Mouse (Mus musculus) stomach, embryonic 16.5 days (tissue): ENCODE measurements around the gene Pkig. TPM values are rescaled to one million over a fixed set of nuclear protein-coding genes. Genes with fewer than 3 reads are reported as not detected.

ENCODE experiments used
- ATAC-seq: fragments of 200-750 bp; cut with Nextera tagmentation; 2 replicates; pipeline ENCODE4 v1.8.0; 2017; ENCODE audit warnings: moderate number of reproducible peaks, moderate TSS enrichment; ENCODE audit not compliant: insufficient read depth, low FRiP score
- H3K27ac ChIP-seq: fragments of 300-500 bp; sonication (generic); 2 replicates; pipeline ENCODE4 v1.5.1; 2014; ENCODE audit warnings: low read length
- H3K27me3 ChIP-seq: fragments of 300-500 bp; sonication (generic); 2 replicates; pipeline ENCODE4 v1.6.1; 2014; ENCODE audit warnings: low read length, control low read depth, mixed read lengths; ENCODE audit not compliant: control insufficient read depth, insufficient read depth
- H3K36me3 ChIP-seq: fragments of 300-500 bp; sonication (generic); 2 replicates; pipeline ENCODE4 v1.6.1; 2014; ENCODE audit warnings: low read length; ENCODE audit not compliant: control insufficient read depth, insufficient read depth
- H3K4me1 ChIP-seq: fragments of 300-500 bp; sonication (generic); 2 replicates; pipeline ENCODE4 v1.6.1; 2014; ENCODE audit warnings: low read length, control low read depth, mixed read lengths; ENCODE audit not compliant: control insufficient read depth, insufficient read depth
- H3K4me2 ChIP-seq: fragments of 300-500 bp; sonication (generic); 2 replicates; pipeline ENCODE4 v1.6.1; 2014; ENCODE audit warnings: low read depth, low read length, mixed read lengths
- H3K4me3 ChIP-seq: fragments of 300-500 bp; sonication (generic); replicated peaks from 2 replicates; pipeline ENCODE4 v1.5.1; 2014; ENCODE audit warnings: mild to moderate bottlenecking, low read length
- H3K9ac ChIP-seq: fragments of 300-500 bp; sonication (generic); 2 replicates; pipeline ENCODE4 v1.6.1; 2014; ENCODE audit warnings: low read length
- H3K9me3 ChIP-seq: fragments of 300-500 bp; sonication (generic); replicated peaks from 2 replicates; pipeline ENCODE4 v1.6.1; 2016; ENCODE audit warnings: low read length, control low read depth; ENCODE audit not compliant: control insufficient read depth
- WGBS: fragments of 180-500 bp; shearing (Covaris S2); extraction: QIAGEN DNeasy Blood & Tissue Kit; methylation state at CpG from one replicate; pipeline ENCODE4 v1.1.7; 2014; 5-methylcytosine and 5-hydroxymethylcytosine counted together
- polyA plus RNA-seq: library from polyadenylated mRNA; unstranded; fragments of >200 nt; fragmentation: Nextera tagmentation; extraction: Ambion mirVana; gene quantifications from 2 replicates; pipeline ENCODE4 v1.2.1, GENCODE M21; 2015

Pkig gene
- polyA plus RNA-seq, 1 experiment from 2014 or later = 107 TPM

- no peaks in the 10 kb centered on the region for H3K9me3 ChIP-seq
- H3K27ac ChIP-seq = no peak overlapping the region
- H3K9ac ChIP-seq = no peak overlapping the region
- H3K27me3 ChIP-seq = no peaks in the 10 kb centered on the region
- no peaks in the 10 kb centered on the region for H3K36me3 ChIP-seq
- ATAC-seq = no peak
- no peaks in the 10 kb centered on the region for H3K4me1 ChIP-seq
- H3K4me2 ChIP-seq = no peak overlapping the region
- H3K4me3 ChIP-seq = no peak overlapping the region
Observed at GRCm38 (mm10) chr2:163766261-163766660, 108.1 kb downstream of the Pkig start.

- Histone ChIP-seq H3K9me3 (no peaks in the 10 kb centered on the region), H3K4me1 (no peaks in the 10 kb centered on the region), H3K27me3 (no peaks in the 10 kb centered on the region), H3K36me3 (no peaks in the 10 kb centered on the region), H3K9ac (no peak overlapping the region), H3K4me2 (no peak overlapping the region), H3K27ac (no peak overlapping the region), H3K4me3 (no peak overlapping the region)
- WGBS = 77% methylated on average over 1 of the region's 1 CpGs
- ATAC-seq = no peak
Observed at GRCm38 (mm10) chr2:163766890-163767289, 108.7 kb downstream of the Pkig start.

GRCm38 (mm10) chr2:163770731-163771130 lies 112.5 kb downstream of the Pkig start:
- no peaks in the 10 kb centered on the region for H3K27me3 ChIP-seq
- WGBS = 84% methylated on average over 8 of the region's 8 CpGs
- H3K4me2 ChIP-seq = no peak overlapping the region
- H3K4me3 ChIP-seq = no peak overlapping the region
- no peak for ATAC-seq
- H3K27ac ChIP-seq = no peak overlapping the region
- no peaks in the 10 kb centered on the region for H3K9me3 ChIP-seq
- no peaks in the 10 kb centered on the region for H3K36me3 ChIP-seq
- no peak overlapping the region for H3K9ac ChIP-seq
- no peaks in the 10 kb centered on the region for H3K4me1 ChIP-seq

Other genes starting within 250 kb of the Pkig start
- gene Oser1, start 233.7 kb upstream of the Pkig start, polyA plus RNA-seq = 79.0 and 86.1 TPM in 2 replicates
- 5.2 and 5.3 TPM in 2 replicates for gene Gdap1l1, start 219.9 kb upstream of the Pkig start, polyA plus RNA-seq
- 11.6 and 12.1 TPM in 2 replicates for gene Fitm2, start 185.8 kb upstream of the Pkig start, polyA plus RNA-seq
- gene R3hdml, start 166.1 kb upstream of the Pkig start, polyA plus RNA-seq = not detected in 2 replicates
- gene Hnf4a, start 151.6 kb upstream of the Pkig start, polyA plus RNA-seq = 34.1 and 41.4 TPM in 2 replicates
- gene Ttpal, start 56.1 kb upstream of the Pkig start, polyA plus RNA-seq = 31.4 and 33.3 TPM in 2 replicates
- 59.2 and 62.2 TPM in 2 replicates for gene Serinc3, start 13.3 kb upstream of the Pkig start, polyA plus RNA-seq
- gene Ada, start 91.9 kb downstream of the Pkig start, polyA plus RNA-seq = 5.2 and 5.4 TPM in 2 replicates
- 0.15 TPM in 1 of 2 replicates, not detected in the other for gene Ccn5, start 162.5 kb downstream of the Pkig start, polyA plus RNA-seq
- not detected in 2 replicates for gene Kcnk15, start 195.3 kb downstream of the Pkig start, polyA plus RNA-seq